Mouse (Mus musculus) stomach, postnatal 0 days (tissue): ENCODE data around the gene Gipc1.

ENCODE experiments used
- CTCF ChIP-seq: IDR thresholded peaks from 2 replicates; pipeline ENCODE4 v1.5.1; 2016; ENCODE audit warnings: antibody characterized with exemption, low read depth, mild to moderate bottlenecking, moderate library complexity
- EP300 ChIP-seq: optimal IDR thresholded peaks from 2 replicates; pipeline ENCODE3; 2016; ENCODE audit warnings: antibody characterized with exemption

DNA sequence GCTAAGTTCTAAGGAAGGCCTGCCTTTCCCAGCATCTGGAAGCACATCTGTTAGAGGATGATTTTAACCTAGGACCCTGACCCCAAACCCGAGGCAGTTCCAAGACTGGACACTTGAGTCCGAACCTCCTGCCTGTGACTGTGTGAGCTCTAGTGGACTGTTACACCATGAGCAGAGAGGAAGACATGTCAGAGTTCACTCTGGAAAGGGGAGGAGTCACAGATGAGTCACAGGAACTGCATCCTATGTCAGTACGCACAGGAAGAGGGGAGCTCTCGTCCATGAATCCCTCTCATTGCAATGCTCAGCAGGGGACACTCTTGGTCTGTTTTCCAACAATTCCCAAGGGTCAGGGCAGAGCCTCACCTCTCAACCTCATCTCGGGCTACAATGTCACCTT lies 20.5 kb downstream of the Gipc1 start:
- TF ChIP-seq CTCF (peak; percentile 17; the same call in 1 of the 2 replicates), EP300 (no peak)
